Mouse (Mus musculus) heart, postnatal 36 days (tissue): ENCODE data around the gene Otog. TPM values are rescaled to one million over a fixed set of nuclear protein-coding genes. Genes with fewer than 3 reads are reported as not detected.

ENCODE experiments used
- DNase-seq, 2 experiments: peaks; one replicate each; pipeline ENCODE4 v3.0.0; 2021 to 2022
- intact Hi-C: fragments of 180-260 bp; cut with DNase I; formaldehyde crosslinking; loops from one replicate; pipeline ENCODE4 v1.15.1; 2025
- total RNA-seq, 2 experiments: library from RNA; stranded (reverse); gene quantifications; 2 replicates each; pipeline ENCODE4 v1.2.3; 2021

Otog gene
- total RNA-seq, 2 experiments from 2014 or later: 0.06 TPM; not detected in 1

- intact Hi-C loops: loop anchor here (1.0 to 2.0 kb wide), 2 partner anchors 98 to 325 kb away; no protein-coding TSS in a partner anchor
Observed at GRCm38 (mm10) chr7:46280896-46281295, 40.1 kb downstream of the Otog start.

GRCm38 (mm10) chr7:46282276-46282675 lies 41.5 kb downstream of the Otog start:
- intact Hi-C loops: no loop called here
- no peak for DNase-seq

More at GRCm38 (mm10) chr7:46280896-46281295, 40.1 kb downstream of the Otog start:
- DNase-seq: no peak

- no peak for DNase-seq
- intact Hi-C loops: no loop called here
Observed at GRCm38 (mm10) chr7:46283681-46284080, 42.9 kb downstream of the Otog start.

- intact Hi-C loops: no loop called here
- DNase-seq: no peak
Observed at GRCm38 (mm10) chr7:46285161-46285839, 44.5 kb downstream of the Otog start.

- no peak for DNase-seq
- intact Hi-C loops: no loop called here
Observed at GRCm38 (mm10) chr7:46286391-46286790, 45.6 kb downstream of the Otog start.

DNA sequence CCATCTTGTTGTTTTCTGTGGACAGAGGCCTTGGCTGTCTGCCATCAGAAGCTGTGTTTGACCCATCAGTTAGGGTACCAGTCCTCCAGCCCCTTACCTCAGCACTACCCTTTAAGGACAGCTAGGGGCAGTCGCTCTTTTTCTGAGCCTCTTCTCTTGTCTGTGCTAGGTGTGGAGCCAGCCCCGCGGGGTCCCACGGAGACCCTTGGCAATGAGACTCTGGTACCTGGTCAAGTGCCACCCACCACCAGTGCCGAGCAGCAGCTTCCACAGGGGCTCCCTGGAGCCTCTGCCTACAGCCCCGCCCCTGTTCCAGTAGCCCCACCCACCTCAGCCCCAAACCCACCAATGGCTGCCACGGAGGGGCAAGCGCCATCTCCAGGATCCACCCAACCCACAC lies 46.3 kb downstream of the Otog start:
- intact Hi-C loops: no loop called here
- DNase-seq: no peak

DNA sequence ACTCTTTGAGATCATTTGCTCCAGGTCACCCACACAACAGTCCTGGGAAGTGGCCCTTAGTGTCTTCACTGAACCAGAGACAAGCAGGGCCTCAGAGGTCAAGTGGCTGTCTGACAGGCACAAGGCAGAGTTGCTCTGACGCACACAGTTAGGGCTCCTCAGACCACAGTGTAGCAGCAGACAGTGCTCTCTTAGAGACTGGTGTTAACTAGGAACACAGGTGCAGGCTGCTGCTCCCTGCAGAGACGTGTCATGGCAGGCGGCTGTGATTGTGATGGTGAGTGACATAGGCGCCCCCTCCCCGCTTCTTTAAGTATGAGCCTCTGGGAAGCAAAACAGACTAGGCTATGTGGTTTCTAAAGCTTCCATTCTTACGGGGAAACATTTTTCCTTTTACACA lies 55.5 kb downstream of the Otog start:
- no peak for DNase-seq
- intact Hi-C loops: no loop called here

DNA sequence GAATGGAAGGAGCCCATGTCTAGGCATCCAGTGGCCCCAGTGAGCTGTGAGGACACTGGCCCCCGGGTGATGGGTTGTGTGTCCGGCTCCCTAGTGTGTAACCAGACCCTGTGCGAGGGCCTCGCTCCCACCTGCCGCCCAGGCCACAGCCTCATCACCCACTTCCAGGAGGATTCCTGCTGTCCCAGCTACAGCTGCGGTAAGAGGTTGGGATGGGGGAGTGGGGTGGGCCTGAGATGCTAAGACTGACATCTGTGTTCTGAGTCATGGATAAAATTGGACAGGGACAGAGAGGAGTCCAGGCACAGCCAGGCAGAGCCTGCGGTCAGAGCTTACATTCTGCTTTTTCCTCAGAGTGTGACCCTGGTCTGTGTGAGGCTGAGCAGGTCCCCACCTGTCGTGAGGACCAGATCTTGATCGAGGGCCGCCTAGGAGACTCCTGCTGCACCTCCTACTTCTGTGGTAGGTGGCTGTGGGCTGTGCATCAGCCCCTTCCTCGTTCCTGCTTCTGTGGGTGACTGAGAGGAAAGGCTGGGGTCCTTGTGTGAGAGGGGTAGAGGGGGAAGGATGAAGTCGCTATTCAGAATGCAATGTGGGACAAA lies 60.3 kb downstream of the Otog start:
- intact Hi-C loops: no loop called here
- no peak for DNase-seq

GRCm38 (mm10) chr7:46313486-46313885 lies 72.7 kb downstream of the Otog start:
- DNase-seq: no peak
- intact Hi-C loops: no loop called here

DNA sequence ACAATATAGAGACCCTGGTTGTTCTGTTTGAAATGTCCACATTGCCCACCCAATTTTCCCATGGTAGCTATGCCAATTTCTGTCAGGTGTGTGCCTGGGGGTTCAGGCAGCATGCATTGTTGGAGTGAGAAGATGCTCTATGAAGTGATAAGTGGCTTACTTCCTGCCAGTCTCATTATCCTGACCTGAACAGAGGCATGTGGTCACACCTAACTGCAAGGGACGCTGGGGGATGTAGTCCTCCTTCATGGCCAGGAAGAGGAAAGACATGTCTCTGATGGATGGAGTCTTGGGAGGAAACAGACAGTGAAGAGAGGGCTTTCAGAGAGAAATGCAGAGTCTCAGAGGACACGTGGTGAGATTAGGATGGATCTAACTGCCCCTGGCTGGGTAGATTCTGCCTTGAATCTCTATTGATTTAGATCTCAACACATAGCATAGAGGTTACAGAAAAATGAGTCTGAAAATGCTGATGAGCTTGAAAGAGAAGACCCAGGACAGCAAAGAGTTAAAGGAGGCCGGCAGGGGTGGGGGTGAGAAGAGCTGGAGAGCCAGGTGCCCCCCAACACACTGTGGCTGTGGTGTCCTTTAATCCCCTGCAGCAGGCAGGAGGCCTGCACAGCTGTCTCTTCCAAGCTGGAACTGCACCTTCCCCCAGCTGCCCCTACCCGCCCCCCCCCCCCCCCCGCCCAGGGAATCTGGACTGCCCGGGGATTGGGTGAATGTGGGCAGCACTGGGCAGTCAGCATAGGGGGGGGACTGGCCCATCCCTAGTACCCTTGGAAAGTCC lies 73.6 kb downstream of the Otog start:
- intact Hi-C loops: no loop called here
- no peak for DNase-seq

GRCm38 (mm10) chr7:46315692-46316091 lies 74.9 kb downstream of the Otog start:
- intact Hi-C loops: no loop called here
- DNase-seq: no peak

- DNase-seq: no peak
Observed at GRCm38 (mm10) chr7:46316948-46317347, 76.2 kb downstream of the Otog start.

GRCm38 (mm10) chr7:46321242-46321641 lies 80.5 kb downstream of the Otog start:
- intact Hi-C loops: no loop called here
- no peak for DNase-seq

More at GRCm38 (mm10) chr7:46316948-46317347, 76.2 kb downstream of the Otog start:
- intact Hi-C loops: no loop called here

DNA sequence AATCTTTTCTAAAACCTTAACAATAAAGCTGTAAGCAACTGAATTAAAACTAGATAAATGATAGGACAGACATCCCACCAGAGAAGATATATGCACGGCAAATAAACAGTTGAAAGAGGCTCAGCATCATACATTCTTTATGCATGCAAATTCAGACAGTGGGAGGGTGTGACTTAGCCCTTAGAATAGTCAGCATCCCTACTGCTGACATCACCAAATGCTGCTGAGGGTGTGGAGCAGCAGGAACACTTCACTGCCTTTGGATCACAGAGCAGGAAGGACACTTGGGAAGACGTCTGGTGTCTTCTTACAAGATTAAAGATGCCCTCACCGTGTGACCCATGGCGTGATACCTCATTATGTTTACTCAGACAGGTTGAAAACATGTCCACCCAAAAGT lies 87.1 kb downstream of the Otog start:
- DNase-seq: no peak
- intact Hi-C loops: no loop called here

- intact Hi-C loops: no loop called here
- no peak for DNase-seq
Observed at GRCm38 (mm10) chr7:46337397-46337796, 96.6 kb downstream of the Otog start.

GRCm38 (mm10) chr7:46339818-46340217 lies 99.0 kb downstream of the Otog start:
- DNase-seq: no peak
- intact Hi-C loops: no loop called here

GRCm38 (mm10) chr7:46340295-46340694 lies 99.5 kb downstream of the Otog start:
- no peak for DNase-seq
- intact Hi-C loops: no loop called here

- no peak for DNase-seq
- intact Hi-C loops: no loop called here
Observed at GRCm38 (mm10) chr7:46341471-46341870, 100.7 kb downstream of the Otog start.

GRCm38 (mm10) chr7:46347692-46348091 lies 106.9 kb downstream of the Otog start:
- no peak for DNase-seq
- intact Hi-C loops: no loop called here

- intact Hi-C loops: no loop called here
- DNase-seq: no peak
Observed at GRCm38 (mm10) chr7:46348813-46349212, 108.0 kb downstream of the Otog start.

GRCm38 (mm10) chr7:46350119-46350702 lies 109.4 kb downstream of the Otog start:
- no peak for DNase-seq

More at GRCm38 (mm10) chr7:46350119-46350702, 109.4 kb downstream of the Otog start:
- intact Hi-C loops: no loop called here
